ENCODE assay signal across 9 mouse cellular contexts in the genomic region with DNA sequence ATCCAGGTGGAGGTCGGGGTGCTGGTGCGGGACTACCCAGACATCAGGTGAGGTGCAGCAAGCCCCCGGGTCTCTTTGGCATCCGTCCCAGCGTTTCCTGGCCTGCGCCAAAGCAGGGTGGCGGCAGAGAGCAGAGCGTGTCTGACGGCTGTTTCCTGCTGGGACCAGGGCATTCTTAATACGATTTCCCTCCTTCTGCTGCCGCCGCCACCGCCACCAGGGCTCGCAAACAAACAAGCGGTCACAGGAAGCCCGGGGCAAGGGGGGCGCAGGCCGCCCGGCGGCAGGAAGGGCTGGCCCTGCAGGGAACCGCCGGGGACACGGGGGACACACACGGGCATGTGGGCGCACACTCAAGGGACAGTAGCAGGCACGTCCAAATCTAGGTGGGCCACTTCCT. TPM values are rescaled to one million over a fixed set of nuclear protein-coding genes. Genes with fewer than 3 reads are reported as not detected.
DNase-seq lines count a peak whose midpoint lies in the region; ATAC-seq and TF ChIP-seq lines count a peak whose summit lies in the region.
"Had no signal": no experiment of that assay in that cellular context is flagged by ENCODE, and none has a peak within 500 bp of the region (broad histone marks: within the 10 kb centered on the region; RNA-seq: fewer than 3 reads in every experiment).

No protein-coding gene starts in this region.

- peak overlapping the region; percentile 60 for H3K4me2 ChIP-seq in heart, postnatal 0 days (ENCODE audit: low read depth, low read length)
- peak overlapping the region; percentile 36 for H3K4me2 ChIP-seq in stomach, embryonic 14.5 days (replicated peaks; ENCODE audit: low read depth, low read length)

- no peaks in the 10 kb centered on the region for H3K9me3 ChIP-seq in heart, postnatal 0 days (replicated peaks; ENCODE audit: control insufficient read depth, low read length)
- no peaks in the 10 kb centered on the region for H3K9me3 ChIP-seq in stomach, embryonic 14.5 days (ENCODE audit: control insufficient read depth, low read depth, low read length)

- peaks cover 4% of the 10 kb centered on the region for H3K4me1 ChIP-seq in heart, postnatal 0 days (ENCODE audit: control insufficient read depth, insufficient read depth)
- H3K4me1 ChIP-seq in stomach, embryonic 14.5 days (ENCODE audit: control insufficient read depth, insufficient read depth, low read length), result no peaks in the 10 kb centered on the region

- DNase-seq in MN1 (ENCODE audit: low spot score), result peak; percentile 40
- peak; percentile 42 for DNase-seq in heart, postnatal 0 days (ENCODE audit: low spot score)
- DNase-seq in kidney, postnatal 10 days, result peak; percentile 87
- DNase-seq in lung, postnatal 25 days (ENCODE audit: low spot score), result peak; percentile 76
- no peak for DNase-seq in spleen, adult 12 weeks (ENCODE audit: low spot score)
- DNase-seq in urinary bladder, postnatal 25 days (ENCODE audit: low spot score), result no peak

- H3K36me3 ChIP-seq in heart, postnatal 0 days (replicated peaks; ENCODE audit: control insufficient read depth, insufficient read depth, low read length), result no peaks in the 10 kb centered on the region
- no peaks in the 10 kb centered on the region for H3K36me3 ChIP-seq in stomach, embryonic 14.5 days (ENCODE audit: control insufficient read depth, insufficient read depth, low read length)

- peaks cover 35% of the 10 kb centered on the region for H3K27me3 ChIP-seq in heart, postnatal 0 days (ENCODE audit: control insufficient read depth, insufficient read depth, low read length)
- peaks cover 30% of the 10 kb centered on the region for H3K27me3 ChIP-seq in stomach, embryonic 14.5 days (ENCODE audit: control insufficient read depth, insufficient read depth, low read length)

- under 1% methylated on average over 25 of the region's 26 CpGs for WGBS in heart, postnatal 0 days
- WGBS in stomach, embryonic 14.5 days, result 2% methylated on average over 26 of the region's 26 CpGs

- no peak for TF ChIP-seq EP300 in heart, postnatal 0 days (IDR thresholded peaks at IDR 0.05; ENCODE audit: low read depth)

- peak overlapping the region; percentile 24; the same call in 1 of the 2 replicates for H3K4me3 ChIP-seq in heart, postnatal 0 days (ENCODE audit: low read depth, low read length)
- H3K4me3 ChIP-seq in stomach, embryonic 14.5 days (ENCODE audit: low read depth, low read length), result peak overlapping the region; percentile 15; the same call in 1 of the 2 replicates

- TF ChIP-seq CTCF in heart, postnatal 0 days (IDR thresholded peaks at IDR 0.05; ENCODE audit: low read depth), result peak; percentile 24

- ATAC-seq in common myeloid progenitor, adult 5-6 weeks (replicated peaks; ENCODE audit: low read depth, poor library complexity, severe bottlenecking), result peak; percentile 83
- peak; percentile 61 for ATAC-seq in heart, postnatal 0 days (ENCODE audit: insufficient read depth, low read depth)
- ATAC-seq in stomach, embryonic 14.5 days (ENCODE audit: insufficient number of reproducible peaks, insufficient read depth, low FRiP score, low read depth), result 0 out of 2 replicates have a peak, but pooled peaks have one; percentile 25

- H3K27ac ChIP-seq in heart, postnatal 0 days (ENCODE audit: low read depth), result no peak overlapping the region
- no peak overlapping the region for H3K27ac ChIP-seq in stomach, embryonic 14.5 days (ENCODE audit: low read length)

- H3K9ac ChIP-seq in heart, postnatal 0 days (replicated peaks; ENCODE audit: low read depth, low read length), result peak overlapping the region; percentile 25; the same call in 1 of the 2 replicates
- H3K9ac ChIP-seq in stomach, embryonic 14.5 days (replicated peaks; ENCODE audit: low read depth, low read length), result no peak overlapping the region

RNA-seq across cellular contexts. Expression of gene Bloc1s3, which starts 16.4 kb away (rescaled TPM):
- total RNA-seq in common myeloid progenitor, adult 5-6 weeks (2017), result 2.6 and 2.8 TPM in 2 replicates
- total RNA-seq in heart, postnatal 0 days (2014; rRNA removed; ENCODE audit: low replicate concordance), result 9.3 and 11.9 TPM in 2 replicates
- polyA plus RNA-seq in heart, postnatal 0 days (2015; fragmentation: Nextera tagmentation; extraction: Ambion mirVana), result 1.2 TPM in 2 replicates
- 0.74 and 1.3 TPM in 2 replicates for polyA plus RNA-seq in stomach, embryonic 14.5 days (2014; fragmentation: Nextera tagmentation; extraction: Ambion mirVana)

RNA-seq across cellular contexts. Expression of gene Trappc6a, which starts 16.5 kb away (rescaled TPM):
- 33.6 and 43.7 TPM in 2 replicates for total RNA-seq in common myeloid progenitor, adult 5-6 weeks (2017)
- 65.1 and 84.9 TPM in 2 replicates for total RNA-seq in heart, postnatal 0 days (2014; rRNA removed; ENCODE audit: low replicate concordance)
- 79.5 and 83.3 TPM in 2 replicates for polyA plus RNA-seq in heart, postnatal 0 days (2015; fragmentation: Nextera tagmentation; extraction: Ambion mirVana)
- polyA plus RNA-seq in stomach, embryonic 14.5 days (2014; fragmentation: Nextera tagmentation; extraction: Ambion mirVana), result 83.4 and 89.0 TPM in 2 replicates

RNA-seq across cellular contexts. Expression of gene Nkpd1, which starts 25.9 kb away (rescaled TPM):
- 0.27 and 0.68 TPM in 2 replicates for total RNA-seq in common myeloid progenitor, adult 5-6 weeks (2017)
- not detected in 2 replicates for total RNA-seq in heart, postnatal 0 days (2014; rRNA removed; ENCODE audit: low replicate concordance)
- polyA plus RNA-seq in heart, postnatal 0 days (2015; fragmentation: Nextera tagmentation; extraction: Ambion mirVana), result not detected in 2 replicates
- not detected in 2 replicates for polyA plus RNA-seq in stomach, embryonic 14.5 days (2014; fragmentation: Nextera tagmentation; extraction: Ambion mirVana)
- total RNA-seq: neutrophil, adult 5-6 weeks had no signal

RNA-seq across cellular contexts. Expression of gene Exoc3l2, which starts 28.6 kb away (rescaled TPM):
- 3.1 and 4.2 TPM in 2 replicates for total RNA-seq in common myeloid progenitor, adult 5-6 weeks (2017)
- 1.9 and 3.5 TPM in 2 replicates for total RNA-seq in heart, postnatal 0 days (2014; rRNA removed; ENCODE audit: low replicate concordance)
- 0.49 and 0.62 TPM in 2 replicates for polyA plus RNA-seq in heart, postnatal 0 days (2015; fragmentation: Nextera tagmentation; extraction: Ambion mirVana)
- 0.55 and 1.2 TPM in 2 replicates for polyA plus RNA-seq in stomach, embryonic 14.5 days (2014; fragmentation: Nextera tagmentation; extraction: Ambion mirVana)
- total RNA-seq: neutrophil, adult 5-6 weeks had no signal

RNA-seq across cellular contexts. Expression of gene Mark4, which starts 33.1 kb away (rescaled TPM):
- 4.6 and 7.7 TPM in 2 replicates for total RNA-seq in common myeloid progenitor, adult 5-6 weeks (2017)
- total RNA-seq in heart, postnatal 0 days (2014; rRNA removed; ENCODE audit: low replicate concordance), result 16.0 and 26.4 TPM in 2 replicates
- 5.5 and 5.6 TPM in 2 replicates for polyA plus RNA-seq in heart, postnatal 0 days (2015; fragmentation: Nextera tagmentation; extraction: Ambion mirVana)
- polyA plus RNA-seq in stomach, embryonic 14.5 days (2014; fragmentation: Nextera tagmentation; extraction: Ambion mirVana), result 8.6 and 9.7 TPM in 2 replicates

Comparison
In these comparisons a context has a peak if more than half of its experiments do, and no peak if none do; other contexts are left out.
1. DNase-seq: peak in MN1 (single experiment), heart, postnatal 0 days (single experiment), kidney, postnatal 10 days (single experiment) and lung, postnatal 25 days (single experiment); none in spleen, adult 12 weeks (single experiment) and urinary bladder, postnatal 25 days (single experiment).
2. ATAC-seq: peak in every context shown above with its lines; median percentile 83 in common myeloid progenitor, adult 5-6 weeks; 61 in heart, postnatal 0 days; 25 in stomach, embryonic 14.5 days.